Mouse (Mus musculus) heart, embryonic 10.5 days (tissue): ENCODE results near the gene Olfr329-ps. TPM values are rescaled to one million over a fixed set of nuclear protein-coding genes. Genes with fewer than 3 reads are reported as not detected.
A peak's percentile ranks its signal among the peaks of the same experiment; 100 is the strongest.
"Not testable (repeated sequence)": the region's sequence is repeated elsewhere in the genome, so short reads cannot be mapped to it uniquely, and the experiment has no call there.

Experiments used
- DNase-seq: peaks from one replicate; pipeline ENCODE4 v3.0.0-alpha.2; 2017; ENCODE audit warnings: low spot score
- H3K27ac ChIP-seq: fragments of 300-500 bp; sonication (generic); 2 replicates; pipeline ENCODE4 v1.5.1; 2016; ENCODE audit warnings: mild to moderate bottlenecking
- H3K27me3 ChIP-seq: fragments of 300-500 bp; sonication (generic); 2 replicates; pipeline ENCODE4 v1.6.1; 2016; ENCODE audit warnings: mild to moderate bottlenecking; ENCODE audit not compliant: poor library complexity, insufficient read depth, severe bottlenecking
- H3K36me3 ChIP-seq: fragments of 300-500 bp; sonication (generic); 2 replicates; pipeline ENCODE4 v1.6.1; 2016; ENCODE audit warnings: mild to moderate bottlenecking, moderate library complexity
- H3K4me1 ChIP-seq: fragments of 300-500 bp; sonication (generic); 2 replicates; pipeline ENCODE4 v1.6.1; 2016; ENCODE audit warnings: mild to moderate bottlenecking
- H3K4me3 ChIP-seq: fragments of 300-500 bp; sonication (generic); 2 replicates; pipeline ENCODE4 v1.5.1; 2016; ENCODE audit warnings: mild to moderate bottlenecking, moderate library complexity
- H3K9me3 ChIP-seq: fragments of 300-500 bp; sonication (generic); 2 replicates; pipeline ENCODE4 v1.6.1; 2016; ENCODE audit warnings: mild to moderate bottlenecking, moderate library complexity
- WGBS: fragments of 180-500 bp; shearing (Covaris S2); methylation state at CpG from one replicate; pipeline ENCODE4 v1.1.7; 2016; 5-methylcytosine and 5-hydroxymethylcytosine counted together
- polyA plus RNA-seq: library from polyadenylated mRNA; unstranded; fragments of >200 nt; fragmentation: Nextera tagmentation; extraction: Ambion mirVana; gene quantifications from 2 replicates; pipeline ENCODE4 v1.2.1, GENCODE M21; 2016

Gene Olfr329-ps
- not detected in 2 replicates for polyA plus RNA-seq

DNA sequence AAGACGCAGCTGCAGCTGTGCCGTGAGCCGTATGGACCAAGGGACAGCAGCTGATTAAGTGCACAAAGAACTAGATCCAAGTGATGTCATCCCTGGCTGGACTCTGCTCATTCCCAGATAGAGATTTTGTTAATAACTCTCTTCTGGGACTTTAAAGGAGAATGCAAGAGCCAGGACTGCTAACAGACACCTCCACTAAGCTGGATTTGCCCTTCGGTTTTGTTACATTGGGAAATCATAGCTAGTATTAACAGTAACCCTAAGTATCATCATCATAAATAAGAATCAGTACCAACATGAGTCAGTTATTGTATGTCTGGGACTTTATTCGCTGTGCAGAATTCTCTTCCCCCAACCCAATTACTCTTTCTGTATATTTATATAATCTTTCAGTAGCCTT lies at the start of gene Olfr329-ps:
Gene Olfr329-ps, minus strand, starts transcription at position 101 of the 400 bp plus-strand sequence.
- no peaks in the 10 kb centered on the region for H3K4me1 ChIP-seq
- DNase-seq = no peak
- 75% methylated on average over 5 of the region's 5 CpGs for WGBS
- no peak within 1 kb of the TSS for H3K4me3 ChIP-seq
- H3K27ac ChIP-seq = no peak within 1 kb of the TSS
- no peaks in the 10 kb centered on the region for H3K27me3 ChIP-seq
- no peaks in the 10 kb centered on the region for H3K9me3 ChIP-seq
- no peaks in the 10 kb centered on the region for H3K36me3 ChIP-seq

- Histone ChIP-seq H3K4me1 (no peaks in the 10 kb centered on the region), H3K9me3 (no peaks in the 10 kb centered on the region)
- WGBS = 82% methylated on average over 6 of the region's 6 CpGs
These were observed 48.6 kb upstream of the Olfr329-ps start, which contains the start of gene Olfr324 for GRCm38 (mm10) chr11:58594814-58595213. Gene Olfr324, plus strand, starts transcription at chr11:58595114.

GRCm38 (mm10) chr11:58588620-58589250 lies 42.5 kb upstream of the Olfr329-ps start:
- DNase-seq = no peak
- no peak overlapping the region for H3K27ac ChIP-seq
- no peaks in the 10 kb centered on the region for H3K9me3 ChIP-seq
- H3K36me3 ChIP-seq = no peaks in the 10 kb centered on the region
- no peak overlapping the region for H3K4me3 ChIP-seq
- 64% methylated on average over 3 of the region's 3 CpGs for WGBS
- H3K4me1 ChIP-seq = no peaks in the 10 kb centered on the region
- no peaks in the 10 kb centered on the region for H3K27me3 ChIP-seq

More at GRCm38 (mm10) chr11:58594814-58595213, 48.6 kb upstream of the Olfr329-ps start, which contains the start of gene Olfr324:
- Histone ChIP-seq H3K36me3 (no peaks in the 10 kb centered on the region), H3K27me3 (no peaks in the 10 kb centered on the region), H3K4me3 (no peak within 1 kb of the TSS), H3K27ac (no peak within 1 kb of the TSS)
- DNase-seq = no peak

DNA sequence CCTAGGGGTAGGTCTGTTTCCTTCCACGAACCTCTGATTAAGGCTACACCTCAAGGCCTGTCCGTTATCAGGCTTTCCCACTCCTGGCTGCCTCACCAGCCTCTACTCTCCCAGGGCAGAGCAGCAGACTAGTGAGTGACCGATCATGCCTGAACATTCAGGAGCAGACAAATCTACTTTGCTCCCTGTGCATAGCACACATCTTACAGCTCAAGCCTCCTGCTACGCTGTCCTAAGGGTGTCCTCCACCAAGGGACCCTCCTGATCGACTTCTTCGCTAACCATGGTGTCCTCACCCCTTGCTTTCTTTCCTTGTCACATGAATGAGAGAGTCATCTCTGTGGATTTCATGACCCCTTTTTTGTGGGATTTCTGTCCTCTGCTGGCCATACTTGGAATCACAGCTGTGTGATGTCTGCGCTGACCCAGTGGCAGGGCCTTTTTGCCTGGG lies 41.7 kb upstream of the Olfr329-ps start:
- Histone ChIP-seq H3K4me1 (no peaks in the 10 kb centered on the region), H3K4me3 (no peak overlapping the region), H3K36me3 (no peaks in the 10 kb centered on the region), H3K27me3 (no peaks in the 10 kb centered on the region), H3K9me3 (no peaks in the 10 kb centered on the region), H3K27ac (no peak overlapping the region)
- WGBS = 56% methylated on average over 7 of the region's 7 CpGs
- DNase-seq = peak; percentile 84

- H3K4me3 ChIP-seq = no peak overlapping the region
- no peaks in the 10 kb centered on the region for H3K36me3 ChIP-seq
- H3K27me3 ChIP-seq = no peaks in the 10 kb centered on the region
- DNase-seq = no peak
- H3K4me1 ChIP-seq = no peaks in the 10 kb centered on the region
- WGBS = 75% methylated on average over 8 of the region's 8 CpGs
- no peaks in the 10 kb centered on the region for H3K9me3 ChIP-seq
- H3K27ac ChIP-seq = no peak overlapping the region
These were observed 32.4 kb upstream of the Olfr329-ps start for GRCm38 (mm10) chr11:58578636-58579035.

DNA sequence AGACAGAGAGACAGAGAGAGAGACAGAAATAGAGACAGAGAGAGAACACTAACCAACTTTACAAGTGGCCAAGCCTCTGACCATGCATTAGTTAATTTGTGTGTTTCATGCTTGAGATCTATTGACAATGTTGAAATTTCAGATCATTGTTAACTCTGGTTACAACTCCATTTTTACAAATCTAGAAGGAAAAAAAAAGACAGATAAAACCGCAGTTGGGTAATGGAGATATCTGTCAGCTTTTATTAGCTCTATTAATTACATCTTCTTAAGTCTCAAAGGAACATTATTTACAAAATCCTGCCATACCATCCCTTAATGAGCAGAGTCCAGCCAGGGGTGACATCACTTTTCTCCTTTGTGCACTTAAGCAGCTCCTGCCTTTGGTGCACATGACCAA lies 31.2 kb upstream of the Olfr329-ps start, which contains the start of gene Olfr325:
Gene Olfr325, plus strand, starts transcription at position 301 of the 400 bp plus-strand sequence.
- Histone ChIP-seq H3K27me3 (no peaks in the 10 kb centered on the region), H3K36me3 (no peaks in the 10 kb centered on the region), H3K9me3 (no peaks in the 10 kb centered on the region), H3K4me1 (no peaks in the 10 kb centered on the region), H3K27ac (no peak within 1 kb of the TSS), H3K4me3 (no peak within 1 kb of the TSS)
- no peak for DNase-seq
- WGBS = 78% methylated on average over 1 of the region's 1 CpGs

GRCm38 (mm10) chr11:58570405-58570804 lies 24.2 kb upstream of the Olfr329-ps start, which contains the start of gene Olfr224:
Gene Olfr224, minus strand, starts transcription at chr11:58570553.
- Histone ChIP-seq H3K4me3 (no peak within 1 kb of the TSS), H3K27me3 (no peaks in the 10 kb centered on the region), H3K9me3 (no peaks in the 10 kb centered on the region), H3K4me1 (no peaks in the 10 kb centered on the region), H3K27ac (no peak within 1 kb of the TSS), H3K36me3 (no peaks in the 10 kb centered on the region)
- DNase-seq = no peak
- 67% methylated on average over 5 of the region's 5 CpGs for WGBS

- H3K27ac ChIP-seq = no peak within 1 kb of the TSS
- no peak for DNase-seq
- WGBS = 79% methylated on average over 1 of the region's 1 CpGs
These were observed 9.3 kb upstream of the Olfr329-ps start, which contains the start of gene Olfr328 for GRCm38 (mm10) chr11:58555536-58555935. Gene Olfr328, minus strand, starts transcription at chr11:58555636.

DNA sequence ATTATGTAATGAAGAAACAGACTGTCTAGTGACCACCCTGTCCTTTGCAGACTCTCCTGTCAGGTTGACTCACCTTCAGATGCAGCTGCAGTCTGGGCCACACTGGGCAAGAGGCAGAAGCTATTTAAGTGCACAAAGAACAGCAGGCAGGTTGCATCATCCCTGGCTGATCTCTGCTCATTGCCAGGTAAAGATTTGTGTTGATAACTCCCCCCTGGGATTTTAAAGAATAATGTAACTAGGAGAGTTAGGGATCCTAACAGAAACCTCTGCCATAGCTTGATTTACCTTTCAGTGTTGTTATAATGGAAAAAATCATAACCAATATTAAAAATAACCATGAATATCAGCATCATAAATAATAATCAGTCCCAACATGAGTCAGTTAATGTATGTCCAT lies 11.5 kb downstream of the Olfr329-ps start, which contains the start of gene Olfr330:
Gene Olfr330, minus strand, starts transcription at position 101 of the 400 bp plus-strand sequence.
- H3K4me3 ChIP-seq, DNase-seq, H3K27me3 ChIP-seq, H3K36me3 ChIP-seq, H3K27ac ChIP-seq, H3K4me1 ChIP-seq, H3K9me3 ChIP-seq: not testable (repeated sequence)

More at GRCm38 (mm10) chr11:58555536-58555935, 9.3 kb upstream of the Olfr329-ps start, which contains the start of gene Olfr328:
- no peaks in the 10 kb centered on the region for H3K4me1 ChIP-seq
- H3K27me3 ChIP-seq = no peaks in the 10 kb centered on the region
- no peaks in the 10 kb centered on the region for H3K36me3 ChIP-seq
- H3K4me3 ChIP-seq = no peak within 1 kb of the TSS
- H3K9me3 ChIP-seq = no peaks in the 10 kb centered on the region

DNA sequence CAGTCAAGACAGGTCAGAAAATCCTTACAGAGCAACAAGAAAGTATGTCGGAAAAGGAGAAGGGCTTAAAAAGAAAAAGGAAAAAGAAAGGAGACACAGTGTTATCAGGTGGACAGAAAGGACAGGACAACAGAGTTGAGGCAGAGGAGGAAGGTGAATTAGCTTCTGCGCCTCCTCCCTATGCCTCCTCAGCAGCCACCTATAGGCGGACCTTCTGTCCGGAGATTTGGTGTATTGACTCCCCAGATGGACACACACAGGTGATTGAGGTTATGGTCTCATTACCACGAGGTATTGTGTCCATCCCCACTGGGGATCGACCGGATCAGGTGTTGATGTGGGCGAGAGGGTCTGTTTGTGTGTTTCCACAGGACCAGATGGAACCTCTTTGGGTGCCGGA lies 26.5 kb downstream of the Olfr329-ps start:
- H3K9me3 ChIP-seq, H3K4me3 ChIP-seq, H3K27ac ChIP-seq, H3K36me3 ChIP-seq, H3K4me1 ChIP-seq, H3K27me3 ChIP-seq, DNase-seq: not testable (repeated sequence)
- WGBS = 88% methylated on average over 8 of the region's 9 CpGs

- H3K36me3 ChIP-seq, H3K4me1 ChIP-seq, H3K27ac ChIP-seq, H3K4me3 ChIP-seq, H3K9me3 ChIP-seq, DNase-seq, H3K27me3 ChIP-seq: not testable (repeated sequence)
- WGBS = 90% methylated on average over 18 of the region's 18 CpGs
These were observed 27.3 kb downstream of the Olfr329-ps start for GRCm38 (mm10) chr11:58518916-58519315.

- WGBS = 78% methylated on average over 19 of the region's 19 CpGs
- not testable (repeated sequence) for H3K4me1 ChIP-seq, H3K9me3 ChIP-seq, H3K27ac ChIP-seq, H3K4me3 ChIP-seq, DNase-seq, H3K36me3 ChIP-seq, H3K27me3 ChIP-seq
These were observed 37.2 kb downstream of the Olfr329-ps start for GRCm38 (mm10) chr11:58509058-58509457.

DNA sequence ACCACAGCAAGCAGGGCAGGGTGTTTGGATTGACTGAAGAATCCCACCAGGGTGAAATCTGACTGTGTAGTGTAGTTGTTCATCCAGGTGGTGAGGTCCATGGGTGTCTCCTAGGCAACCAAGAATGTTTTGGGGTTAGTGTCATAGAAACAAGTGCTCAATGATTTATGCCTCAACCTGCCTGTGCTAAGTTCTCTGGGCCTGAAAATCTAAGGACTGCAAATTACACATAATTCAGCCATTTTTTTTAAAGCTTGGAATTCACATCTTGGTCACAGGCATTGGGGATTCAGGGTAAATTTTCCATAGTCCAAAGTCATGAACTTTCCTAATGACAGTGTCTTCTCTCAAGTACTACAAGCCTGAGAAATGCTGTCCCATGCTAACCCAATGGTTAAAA lies 43.8 kb downstream of the Olfr329-ps start, which contains the start of gene Olfr331:
Gene Olfr331, minus strand, starts transcription at position 101 of the 400 bp plus-strand sequence.
- H3K27ac ChIP-seq, DNase-seq, H3K27me3 ChIP-seq, H3K4me1 ChIP-seq, H3K9me3 ChIP-seq, H3K36me3 ChIP-seq, H3K4me3 ChIP-seq: not testable (repeated sequence)
